15 mouse cellular contexts compared by ENCODE assay signal in genomic region chr10:20464631-20465030, GRCm38 (mm10).
"Had no signal": no experiment of that assay in that cellular context is flagged by ENCODE, and none has a peak within 500 bp of the region (broad histone marks: within the 10 kb centered on the region; RNA-seq: fewer than 3 reads in every experiment).

No protein-coding gene starts in this region.

- H3K27ac ChIP-seq: liver, embryonic 15.5 days; lung, embryonic 15.5 days; midbrain, embryonic 10.5 days; midbrain, embryonic 12.5 days; neural tube, embryonic 12.5 days had no signal

- DNase-seq: liver, postnatal 0 days; lung, adult 2 months; lung, postnatal 4 days; midbrain, embryonic 14.5 days; right cerebral cortex, postnatal 14 days; thymus, adult 18-20 months; thymus, postnatal 14 days; thymus, postnatal 36 days had no signal

- H3K4me1 ChIP-seq: liver, embryonic 15.5 days; midbrain, embryonic 10.5 days; midbrain, embryonic 12.5 days; neural tube, embryonic 12.5 days had no signal

- H3K9ac ChIP-seq: liver, embryonic 15.5 days; liver, postnatal 0 days; lung, embryonic 15.5 days; midbrain, embryonic 12.5 days; neural tube, embryonic 12.5 days had no signal

- H3K4me2 ChIP-seq: liver, embryonic 15.5 days; lung, embryonic 15.5 days; midbrain, embryonic 12.5 days; neural tube, embryonic 12.5 days had no signal

- H3K36me3 ChIP-seq: liver, embryonic 15.5 days; lung, embryonic 15.5 days; midbrain, embryonic 10.5 days; midbrain, embryonic 12.5 days; neural tube, embryonic 12.5 days had no signal

- H3K4me3 ChIP-seq: liver, embryonic 15.5 days; lung, embryonic 15.5 days; midbrain, embryonic 10.5 days; midbrain, embryonic 12.5 days; neural tube, embryonic 12.5 days had no signal

- H3K27me3 ChIP-seq: liver, embryonic 15.5 days; lung, embryonic 15.5 days; midbrain, embryonic 12.5 days; neural tube, embryonic 12.5 days had no signal

- ATAC-seq: liver, postnatal 0 days; lung, postnatal 0 days; midbrain, embryonic 16.5 days had no signal

- H3K9me3 ChIP-seq: liver, embryonic 15.5 days; lung, embryonic 15.5 days; midbrain, embryonic 10.5 days; midbrain, embryonic 12.5 days; neural tube, embryonic 12.5 days had no signal
